Mouse (Mus musculus) forebrain, embryonic 10.5 days (tissue): ENCODE measurements around the gene Wfikkn2. TPM values are rescaled to one million over a fixed set of nuclear protein-coding genes. Genes with fewer than 3 reads are reported as not detected.
A peak's percentile ranks its signal among the peaks of the same experiment; 100 is the strongest.

Experiments
- DNase-seq: peaks from one replicate; pipeline ENCODE4 v3.0.0-alpha.2; 2017; ENCODE audit warnings: low spot score; ENCODE audit errors: extremely low spot score
- H3K27ac ChIP-seq: fragments of 300-500 bp; sonication (generic); 2 replicates; pipeline ENCODE4 v1.5.1; 2016; ENCODE audit warnings: mild to moderate bottlenecking
- H3K27me3 ChIP-seq: fragments of 300-500 bp; sonication (generic); 2 replicates; pipeline ENCODE4 v1.6.1; 2016; ENCODE audit warnings: mild to moderate bottlenecking; ENCODE audit not compliant: poor library complexity, severe bottlenecking
- H3K36me3 ChIP-seq: fragments of 300-500 bp; sonication (generic); replicated peaks from 2 replicates; pipeline ENCODE4 v1.6.1; 2016; ENCODE audit warnings: mild to moderate bottlenecking, moderate library complexity
- H3K4me1 ChIP-seq: fragments of 300-500 bp; sonication (generic); 2 replicates; pipeline ENCODE4 v1.6.1; 2016
- H3K4me3 ChIP-seq: fragments of 300-500 bp; sonication (generic); 2 replicates; pipeline ENCODE4 v1.5.1; 2016; ENCODE audit warnings: mild to moderate bottlenecking, moderate library complexity
- H3K9me3 ChIP-seq: fragments of 300-500 bp; sonication (generic); 2 replicates; pipeline ENCODE4 v1.6.1; 2016; ENCODE audit warnings: mild to moderate bottlenecking, moderate library complexity
- WGBS: fragments of 180-500 bp; shearing (Covaris S2); methylation state at CpG from one replicate; pipeline ENCODE4 v1.1.7; 2016; 5-methylcytosine and 5-hydroxymethylcytosine counted together
- polyA plus RNA-seq: library from polyadenylated mRNA; unstranded; fragments of >200 nt; fragmentation: Nextera tagmentation; extraction: Ambion mirVana; gene quantifications from 2 replicates; pipeline ENCODE4 v1.2.1, GENCODE M21; 2016

Gene Wfikkn2
- polyA plus RNA-seq, 1 experiment from 2014 or later = 1.2 TPM

DNA sequence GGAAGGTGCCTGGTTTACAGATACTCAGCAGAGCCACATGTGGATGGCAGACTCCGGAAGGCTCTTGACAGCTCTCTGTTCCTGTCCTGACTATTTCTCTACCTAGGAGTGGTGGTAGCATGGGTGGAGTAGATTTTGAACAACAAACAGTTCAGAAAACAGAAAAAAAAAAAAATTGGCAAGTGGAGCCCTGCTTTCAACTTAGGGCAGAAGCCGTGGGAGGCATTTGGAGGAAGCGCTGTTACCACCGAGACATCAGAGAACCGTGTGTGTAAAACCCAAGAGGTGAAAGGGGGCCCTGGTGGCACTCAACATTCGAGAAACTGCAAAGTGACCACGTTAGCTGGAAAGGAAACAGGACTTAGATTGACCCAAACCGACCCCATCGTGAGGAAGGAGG lies 7.4 kb upstream of the Wfikkn2 start:
- Histone ChIP-seq H3K4me3 (no peak overlapping the region), H3K4me1 (0 out of 2 replicates have a peak, but pooled peaks cover 4% of the 10 kb centered on the region), H3K27ac (no peak overlapping the region), H3K36me3 (no peaks in the 10 kb centered on the region), H3K9me3 (no peaks in the 10 kb centered on the region), H3K27me3 (no peaks in the 10 kb centered on the region)
- WGBS = 84% methylated on average over 9 of the region's 9 CpGs
- DNase-seq = no peak

- H3K4me3 ChIP-seq = no peak overlapping the region
- no peak for DNase-seq
- no peaks in the 10 kb centered on the region for H3K9me3 ChIP-seq
- peak overlapping the region; percentile 64 for H3K27ac ChIP-seq
- peaks cover 56% of the 10 kb centered on the region for H3K4me1 ChIP-seq
- WGBS = 76% methylated on average over 8 of the region's 8 CpGs
- peaks cover 51% of the 10 kb centered on the region for H3K27me3 ChIP-seq
- H3K36me3 ChIP-seq = no peaks in the 10 kb centered on the region
These were observed 920 bp upstream of the Wfikkn2 start for GRCm38 (mm10) chr11:94246789-94247061.

DNA sequence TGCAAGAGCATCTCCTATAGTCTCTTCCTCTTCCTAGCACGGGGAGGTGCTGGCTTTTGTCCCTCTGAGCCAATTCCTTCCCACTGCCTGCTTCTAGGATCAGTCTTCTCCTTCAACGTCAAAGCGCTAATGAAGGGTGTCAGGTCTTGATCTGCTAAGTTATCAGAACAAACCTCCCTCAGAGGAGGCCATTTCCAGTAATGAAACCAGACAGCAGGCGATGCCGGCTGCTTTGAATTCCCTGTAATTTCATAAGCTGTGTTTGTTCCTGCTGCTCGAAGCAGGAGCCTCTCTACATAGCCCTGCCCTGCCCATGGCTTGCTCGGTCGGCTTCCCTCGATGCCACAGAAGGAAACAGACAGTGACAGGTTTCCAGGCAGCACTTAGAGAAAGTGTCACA lies 1.4 kb downstream of the Wfikkn2 start:
- Histone ChIP-seq H3K9me3 (no peaks in the 10 kb centered on the region), H3K36me3 (no peaks in the 10 kb centered on the region), H3K4me3 (no peak overlapping the region), H3K4me1 (peaks cover 68% of the 10 kb centered on the region), H3K27ac (no peak overlapping the region), H3K27me3 (peaks cover 60% of the 10 kb centered on the region)
- DNase-seq = no peak
- 64% methylated on average over 9 of the region's 9 CpGs for WGBS

DNA sequence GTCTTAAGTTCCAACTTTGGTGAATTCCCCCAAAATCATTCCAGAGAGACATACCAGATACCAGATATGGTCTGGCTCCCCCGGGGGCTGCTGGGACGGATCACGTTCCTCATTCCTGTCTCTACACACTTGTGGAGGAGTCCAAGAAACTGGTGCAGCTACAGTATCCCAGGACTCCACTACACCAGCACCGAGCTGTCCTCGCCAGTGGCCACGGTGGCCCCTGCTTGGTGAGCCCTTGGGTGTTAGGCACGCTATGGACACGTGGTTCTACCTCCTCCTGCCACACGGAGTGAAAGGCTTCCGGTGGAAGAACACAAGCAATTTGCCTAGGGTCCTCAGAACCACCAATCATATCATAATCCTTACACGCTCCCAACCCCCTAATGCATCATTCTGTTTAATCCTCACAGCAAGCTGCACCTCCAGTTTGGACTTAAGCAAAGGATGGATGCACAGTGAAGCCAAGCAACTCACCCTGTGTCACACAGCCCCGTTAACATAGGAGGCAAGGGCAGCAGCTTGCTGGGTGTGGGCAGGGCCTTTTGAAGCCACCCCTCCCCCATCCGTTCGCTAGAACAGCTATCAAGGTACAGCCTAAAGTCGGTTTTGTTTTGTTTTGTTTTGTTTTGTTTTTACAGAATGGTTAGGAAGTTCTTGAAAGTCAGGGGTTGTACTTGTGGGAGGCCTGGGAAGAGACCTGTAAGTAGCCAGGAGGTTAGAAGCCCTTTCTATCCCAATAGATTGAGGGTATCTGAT lies 2.2 kb downstream of the Wfikkn2 start:
- no peaks in the 10 kb centered on the region for H3K9me3 ChIP-seq
- peaks cover 71% of the 10 kb centered on the region for H3K4me1 ChIP-seq
- DNase-seq = peak; percentile 36
- H3K36me3 ChIP-seq = no peaks in the 10 kb centered on the region
- WGBS = 35% methylated on average over 15 of the region's 15 CpGs
- peaks cover 60% of the 10 kb centered on the region for H3K27me3 ChIP-seq
- H3K27ac ChIP-seq = peak overlapping the region; percentile 82
- H3K4me3 ChIP-seq = peak overlapping the region; percentile 44

DNA sequence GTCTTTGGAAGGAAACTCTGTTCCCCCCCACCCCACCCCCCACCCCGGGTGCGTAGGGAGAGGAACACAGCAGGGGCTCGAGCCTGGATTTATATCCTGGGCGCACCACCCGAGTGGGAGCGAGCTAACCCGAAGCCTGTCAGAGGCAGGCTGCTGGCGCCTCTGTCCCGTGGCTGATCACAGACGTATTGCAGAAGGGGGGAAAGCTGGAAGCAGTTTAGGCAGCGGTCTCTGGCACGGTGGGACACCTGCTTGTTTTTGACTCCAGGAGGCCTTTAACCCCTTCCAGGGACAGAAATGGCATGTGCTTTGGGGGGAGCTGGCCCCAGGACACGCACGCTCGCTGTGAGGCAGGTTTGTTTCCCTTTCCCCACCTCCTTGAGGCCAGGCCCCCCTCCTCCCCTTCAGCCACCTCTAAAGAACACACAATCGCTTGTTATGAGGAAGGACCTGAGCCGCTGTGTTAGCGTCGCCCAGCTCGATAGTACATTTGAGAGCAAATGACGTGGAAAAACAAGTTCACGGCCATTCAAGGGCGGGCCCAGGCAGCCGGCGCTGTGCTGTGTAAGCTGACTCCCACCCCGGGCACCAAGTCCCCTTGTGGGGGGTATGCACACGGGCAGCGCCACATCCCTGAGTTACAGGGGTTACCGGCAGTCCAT lies 2.9 kb downstream of the Wfikkn2 start:
- Histone ChIP-seq H3K4me3 (peak overlapping the region; percentile 44), H3K9me3 (no peaks in the 10 kb centered on the region), H3K27me3 (peaks cover 60% of the 10 kb centered on the region), H3K36me3 (no peaks in the 10 kb centered on the region), H3K4me1 (peaks cover 71% of the 10 kb centered on the region), H3K27ac (peak overlapping the region; percentile 82)
- 4% methylated on average over 29 of the region's 29 CpGs for WGBS
- peak; percentile 52 for DNase-seq

DNA sequence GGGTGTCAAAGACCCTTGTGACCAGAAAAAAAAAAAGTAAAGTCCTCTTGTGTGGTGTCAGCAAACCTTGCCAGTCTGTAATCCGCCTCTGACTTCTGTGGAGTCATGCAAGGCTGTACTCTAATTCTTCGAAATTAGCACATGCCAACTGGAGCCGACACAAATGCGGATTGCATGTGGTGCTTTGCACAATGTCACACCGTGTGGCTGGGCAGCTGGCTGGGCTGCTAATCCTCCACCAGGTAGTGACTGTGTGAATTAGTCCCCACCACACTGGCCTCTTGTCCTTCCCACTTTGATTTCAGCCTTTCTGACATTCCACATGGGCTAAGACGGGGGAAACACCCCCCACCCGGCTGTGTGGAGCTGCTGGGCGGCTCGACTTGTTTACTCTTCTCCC lies 6.1 kb downstream of the Wfikkn2 start:
- 34% methylated on average over 9 of the region's 9 CpGs for WGBS
- peaks cover 52% of the 10 kb centered on the region for H3K4me1 ChIP-seq
- peak overlapping the region; percentile 45 for H3K27ac ChIP-seq
- no peaks in the 10 kb centered on the region for H3K9me3 ChIP-seq
- no peak overlapping the region for H3K4me3 ChIP-seq
- no peaks in the 10 kb centered on the region for H3K36me3 ChIP-seq
- H3K27me3 ChIP-seq = peaks cover 44% of the 10 kb centered on the region
- peak; percentile 29 for DNase-seq

GRCm38 (mm10) chr11:94238786-94239185 lies 7.0 kb downstream of the Wfikkn2 start:
- Histone ChIP-seq H3K4me3 (no peak overlapping the region), H3K4me1 (peaks cover 43% of the 10 kb centered on the region), H3K9me3 (no peaks in the 10 kb centered on the region), H3K27ac (0 out of 2 replicates have a peak overlapping the region, but pooled peaks have one; percentile 45), H3K36me3 (no peaks in the 10 kb centered on the region), H3K27me3 (peaks cover 34% of the 10 kb centered on the region)
- WGBS = 93% methylated on average over 8 of the region's 8 CpGs
- DNase-seq = no peak

DNA sequence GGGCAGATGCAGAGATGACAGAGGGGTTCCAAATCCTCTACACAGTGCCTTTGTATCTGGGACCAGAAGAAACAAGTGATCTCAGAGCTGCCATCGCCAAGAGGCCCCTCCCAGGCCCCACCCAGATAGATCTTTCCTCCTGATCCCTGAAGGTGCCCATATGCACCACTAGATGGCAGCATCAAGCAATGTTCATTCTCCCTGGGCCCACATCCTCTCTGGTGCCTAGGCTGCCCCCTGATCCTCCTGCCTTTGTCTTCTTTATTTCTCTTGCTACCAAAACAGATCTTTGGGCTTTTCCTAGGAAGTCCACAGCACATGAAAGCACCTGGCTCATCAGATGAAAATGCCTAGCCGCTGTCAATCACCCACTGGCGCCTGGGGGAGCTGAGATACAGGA lies 9.7 kb downstream of the Wfikkn2 start:
- H3K27me3 ChIP-seq = peaks cover 7% of the 10 kb centered on the region; the same call in 1 of the 2 replicates
- H3K27ac ChIP-seq = peak overlapping the region; percentile 77
- peak; percentile 77 for DNase-seq
- no peaks in the 10 kb centered on the region for H3K9me3 ChIP-seq
- no peak overlapping the region for H3K4me3 ChIP-seq
- WGBS = 22% methylated on average over 3 of the region's 3 CpGs
- H3K4me1 ChIP-seq = peaks cover 43% of the 10 kb centered on the region
- no peaks in the 10 kb centered on the region for H3K36me3 ChIP-seq

GRCm38 (mm10) chr11:94234857-94235256 lies 10.9 kb downstream of the Wfikkn2 start:
- Histone ChIP-seq H3K4me3 (no peak overlapping the region), H3K4me1 (peaks cover 35% of the 10 kb centered on the region), H3K27me3 (0 out of 2 replicates have a peak, but pooled peaks cover 5% of the 10 kb centered on the region), H3K36me3 (no peaks in the 10 kb centered on the region), H3K9me3 (no peaks in the 10 kb centered on the region), H3K27ac (no peak overlapping the region)
- DNase-seq = no peak
- 91% methylated on average over 8 of the region's 8 CpGs for WGBS

DNA sequence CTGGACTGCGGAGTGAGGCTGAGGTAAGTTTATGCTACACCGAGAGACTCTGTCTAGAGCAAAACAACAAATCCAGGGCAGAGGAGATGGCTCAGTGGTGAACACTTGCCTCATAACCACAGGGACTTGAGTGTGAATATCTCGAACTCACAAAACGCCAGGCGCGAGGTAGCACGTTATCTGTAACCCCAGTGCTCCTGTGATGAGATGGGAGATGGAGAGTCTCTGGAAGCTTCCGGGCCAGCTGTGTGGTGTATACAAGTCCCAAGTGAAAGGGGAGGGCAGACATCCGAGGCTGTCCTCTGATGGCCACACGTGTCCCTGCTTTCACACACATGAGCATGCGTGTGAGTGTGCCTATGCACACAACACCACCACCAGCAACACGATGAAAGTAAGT lies 11.4 kb downstream of the Wfikkn2 start:
- Histone ChIP-seq H3K4me1 (peaks cover 30% of the 10 kb centered on the region), H3K4me3 (no peak overlapping the region), H3K27ac (no peak overlapping the region), H3K9me3 (no peaks in the 10 kb centered on the region), H3K36me3 (no peaks in the 10 kb centered on the region), H3K27me3 (0 out of 2 replicates have a peak, but pooled peaks cover 5% of the 10 kb centered on the region)
- WGBS = 93% methylated on average over 12 of the region's 12 CpGs
- no peak for DNase-seq

GRCm38 (mm10) chr11:94233405-94233804 lies 12.4 kb downstream of the Wfikkn2 start:
- 0 out of 2 replicates have a peak, but pooled peaks cover 5% of the 10 kb centered on the region for H3K27me3 ChIP-seq
- H3K4me3 ChIP-seq = no peak overlapping the region
- H3K9me3 ChIP-seq = no peaks in the 10 kb centered on the region
- peaks cover 34% of the 10 kb centered on the region for H3K4me1 ChIP-seq
- 71% methylated on average over 6 of the region's 6 CpGs for WGBS
- DNase-seq = no peak
- no peaks in the 10 kb centered on the region for H3K36me3 ChIP-seq
- peak overlapping the region; percentile 56 for H3K27ac ChIP-seq

GRCm38 (mm10) chr11:94231821-94232552 lies 13.8 kb downstream of the Wfikkn2 start:
- Histone ChIP-seq H3K27ac (peak overlapping the region; percentile 2; the same call in 1 of the 2 replicates), H3K27me3 (0 out of 2 replicates have a peak, but pooled peaks cover 5% of the 10 kb centered on the region), H3K36me3 (no peaks in the 10 kb centered on the region), H3K9me3 (no peaks in the 10 kb centered on the region), H3K4me3 (no peak overlapping the region), H3K4me1 (peaks cover 44% of the 10 kb centered on the region)
- DNase-seq = no peak
- 84% methylated on average over 19 of the region's 19 CpGs for WGBS

- 86% methylated on average over 8 of the region's 8 CpGs for WGBS
- no peak overlapping the region for H3K27ac ChIP-seq
- H3K36me3 ChIP-seq = no peaks in the 10 kb centered on the region
- no peak for DNase-seq
- H3K4me3 ChIP-seq = no peak overlapping the region
- H3K4me1 ChIP-seq = peaks cover 42% of the 10 kb centered on the region
- no peaks in the 10 kb centered on the region for H3K9me3 ChIP-seq
- H3K27me3 ChIP-seq = 0 out of 2 replicates have a peak, but pooled peaks cover 5% of the 10 kb centered on the region
These were observed 15.6 kb downstream of the Wfikkn2 start for GRCm38 (mm10) chr11:94230244-94230643.
